Mouse (Mus musculus): ENCODE results near the gene Gm28230.

The Gm28230 gene

DNA sequence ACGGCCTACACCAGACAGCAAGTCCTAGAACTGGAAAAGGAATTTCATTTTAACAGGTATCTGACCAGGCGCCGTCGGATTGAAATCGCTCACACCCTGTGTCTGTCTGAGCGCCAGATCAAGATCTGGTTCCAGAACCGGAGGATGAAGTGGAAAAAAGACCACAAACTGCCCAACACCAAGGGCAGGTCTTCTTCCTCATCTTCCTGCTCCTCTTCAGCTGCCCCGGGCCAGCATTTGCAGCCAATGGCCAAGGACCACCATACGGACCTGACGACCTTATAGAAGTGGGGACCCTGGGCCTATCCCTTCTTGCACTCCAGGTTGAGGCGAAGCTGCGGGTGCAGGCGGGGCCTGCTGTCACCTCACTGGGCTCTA, 1.8 kb downstream of the Gm28230 start:
- CTCF ChIA-PET, result interaction anchor here in 1 of 4 experiments (0.7 kb wide), 1 partner anchor 997 kb away, joined by 6 read pairs; no protein-coding TSS in a partner anchor
- POLR2A ChIA-PET, result interaction anchor here in 2 of 4 experiments (0.7 to 1.5 kb wide), 3 partner anchors 15 to 1111 kb away, joined by 3 to 6 read pairs (median 3); no protein-coding TSS in a partner anchor

DNA sequence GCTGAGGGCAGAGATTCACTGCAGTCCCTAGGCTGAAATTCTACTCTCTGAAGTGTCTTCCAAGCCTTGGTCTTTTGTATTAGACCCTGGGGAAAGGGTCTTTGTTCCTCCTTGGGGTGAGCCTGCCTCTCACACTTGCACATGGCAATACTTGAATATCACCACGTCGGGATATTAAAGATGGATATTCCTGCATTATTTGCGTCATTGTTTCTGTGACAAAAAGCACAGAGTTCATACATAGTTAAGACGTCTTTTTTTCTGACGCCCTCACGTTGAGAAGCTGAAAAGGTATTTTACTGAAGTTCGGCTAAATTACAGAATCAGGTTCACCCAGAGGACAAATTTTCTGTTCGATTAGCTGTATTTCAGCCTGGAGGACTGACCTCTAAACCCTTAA, 3.8 kb downstream of the Gm28230 start:
- POLR2A ChIA-PET, result interaction anchor here in 1 of 4 experiments (0.6 to 0.8 kb wide), 4 partner anchors 15 to 821 kb away, joined by 3 read pairs; partner anchors contain the start of gene Hoxd1
- CTCF ChIA-PET, result interaction anchor here in 3 of 4 experiments (0.5 to 1.2 kb wide), 4 partner anchors 13 to 1144 kb away, joined by 3 to 7 read pairs (median 5); no protein-coding TSS in a partner anchor

DNA sequence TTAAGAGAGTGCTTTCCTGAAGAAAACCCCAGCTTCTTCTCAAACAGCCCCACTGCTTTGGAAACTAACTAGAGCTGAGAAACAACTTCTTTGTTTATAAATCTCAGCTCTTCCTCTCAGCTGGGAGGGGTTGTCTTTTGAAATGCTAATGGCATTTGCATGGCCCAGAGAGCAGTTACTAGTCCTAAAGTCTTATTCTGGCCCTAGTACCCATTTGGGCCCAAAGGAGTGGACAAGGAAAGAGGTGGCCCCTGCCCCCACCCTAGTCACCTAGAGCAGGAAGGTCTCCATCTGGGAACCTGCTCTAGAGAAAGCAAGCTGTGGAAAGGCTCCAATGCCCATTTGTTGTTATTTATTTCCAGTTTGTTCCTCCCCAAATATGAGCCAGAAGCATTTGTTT, 4.5 kb downstream of the Gm28230 start:
- ChIA-PET POLR2A (interaction anchor here in 1 of 4 experiments (0.6 to 0.8 kb wide), 2 partner anchors 15 to 32 kb away, joined by 3 read pairs; partner anchors contain the start of gene Hoxd1), CTCF (interaction anchor here in 2 of 4 experiments (0.6 to 1.2 kb wide), 3 partner anchors 14 to 239 kb away, joined by 3 to 7 read pairs (median 3); no protein-coding TSS in a partner anchor)

DNA sequence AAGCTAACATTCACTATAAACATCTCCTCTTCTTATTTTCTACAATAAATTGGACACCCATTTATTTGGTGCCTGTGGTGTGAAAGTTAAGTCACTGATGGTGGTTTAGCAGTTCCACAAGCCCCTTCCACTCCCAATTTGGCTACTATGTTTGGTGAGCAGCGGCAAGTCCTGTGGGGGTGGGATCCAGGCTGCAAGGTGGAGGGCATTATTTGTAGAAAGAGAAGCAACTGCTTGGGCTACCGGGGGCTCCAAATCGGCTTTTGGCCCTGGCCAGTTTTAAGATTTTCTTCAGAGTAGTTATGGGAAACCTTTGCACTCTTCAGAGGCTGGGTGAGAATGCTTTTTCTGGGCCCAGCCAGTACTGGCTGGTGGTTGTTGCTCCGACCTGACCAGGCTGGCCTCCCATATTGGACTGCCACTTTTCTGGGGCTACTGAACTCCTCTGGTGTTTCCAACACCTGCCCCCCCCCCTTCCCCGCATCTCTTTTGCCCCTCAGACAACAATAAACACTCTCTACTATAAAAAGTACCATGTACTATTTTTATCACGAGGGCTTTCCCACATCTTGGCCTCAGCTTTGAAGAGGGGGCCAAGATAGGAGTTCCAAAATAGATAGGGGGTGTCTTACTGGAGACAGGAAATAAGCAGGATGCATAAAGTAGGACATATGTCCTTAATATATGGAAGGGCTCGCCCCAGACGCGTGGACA, 5.4 kb downstream of the Gm28230 start:
- POLR2A ChIA-PET, result interaction anchor here in 1 of 4 experiments (0.6 kb wide), 1 partner anchor 42 kb away, joined by 3 read pairs; no protein-coding TSS in a partner anchor
- CTCF ChIA-PET, result interaction anchor here in 2 of 4 experiments (0.6 to 0.7 kb wide), 2 partner anchors 85 to 238 kb away, joined by 3 read pairs; no protein-coding TSS in a partner anchor

DNA sequence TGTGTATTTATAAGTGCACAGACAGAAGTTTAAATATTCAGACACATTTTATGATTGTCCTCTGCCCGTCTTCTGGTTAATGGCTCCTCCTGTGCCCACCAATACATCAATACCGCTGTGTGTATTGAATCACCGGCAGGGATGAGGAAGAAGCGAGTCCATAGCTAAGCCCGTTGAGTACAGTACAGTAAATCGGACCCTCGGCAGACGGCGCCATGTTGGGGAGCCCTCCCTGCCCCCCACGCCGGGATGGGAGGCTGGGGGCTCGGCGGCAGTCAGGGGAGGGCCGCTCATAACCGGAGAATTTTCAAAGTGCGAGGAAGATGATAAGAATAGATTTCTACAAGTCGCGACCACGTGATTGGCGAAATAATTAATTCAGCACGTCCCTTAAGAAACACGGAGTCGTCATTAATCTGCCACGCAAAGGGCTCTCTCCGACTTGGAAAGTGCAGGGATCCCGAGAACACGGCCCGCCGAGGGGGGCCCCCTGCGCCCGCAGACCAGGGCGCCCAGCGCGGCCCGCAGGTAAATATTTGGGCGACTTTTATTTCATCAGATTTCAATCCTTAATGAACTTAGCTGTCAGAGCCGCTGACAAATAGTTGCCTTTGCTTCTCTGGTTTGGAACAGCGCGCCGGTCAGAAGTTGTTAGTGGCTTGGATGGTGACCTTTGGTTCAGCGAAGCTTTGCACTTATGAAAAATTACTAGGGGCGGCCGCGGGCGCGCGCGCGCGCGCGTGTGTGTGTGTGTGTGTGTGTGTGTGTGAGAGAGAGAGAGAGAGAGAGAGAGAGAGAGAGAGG, 6.2 kb downstream of the Gm28230 start:
- ChIA-PET POLR2A (interaction anchor here in 2 of 4 experiments (0.5 to 1.5 kb wide), 6 partner anchors 21 to 431 kb away, joined by 3 to 4 read pairs (median 3); partner anchors contain the start of genes Hoxd3 (in 1 of the 2) and Hoxd4 (in 1 of the 2)), CTCF (interaction anchor here in 1 of 4 experiments (0.6 to 0.7 kb wide), 5 partner anchors 30 to 858 kb away, joined by 4 to 18 read pairs (median 7); no protein-coding TSS in a partner anchor)

DNA sequence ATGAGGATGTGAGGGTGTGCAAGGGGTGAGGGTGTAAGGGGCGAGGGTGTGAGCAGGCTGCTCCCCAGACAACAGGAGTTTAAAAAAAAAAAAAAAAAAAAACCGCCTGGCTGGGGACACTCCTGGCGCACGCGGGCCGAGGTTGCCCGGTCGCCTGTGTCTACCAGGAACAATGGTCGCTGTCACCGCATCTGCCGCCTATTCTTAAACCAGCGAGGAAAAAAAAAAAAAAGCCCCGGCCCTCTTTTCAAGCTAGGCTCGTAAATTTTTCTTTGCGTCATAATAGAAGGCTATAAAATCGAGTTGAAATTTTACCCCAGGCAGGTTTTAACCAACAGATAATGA, 6.8 kb downstream of the Gm28230 start:
- ChIA-PET CTCF (interaction anchor here in 2 of 4 experiments (0.6 to 0.7 kb wide), 6 partner anchors 31 to 857 kb away, joined by 4 to 18 read pairs (median 6); no protein-coding TSS in a partner anchor), POLR2A (interaction anchor here in 2 of 4 experiments (0.5 to 1.5 kb wide), 5 partner anchors 21 to 432 kb away, joined by 3 to 4 read pairs (median 3); partner anchors contain the start of genes Hoxd3 (in 1 of the 2) and Hoxd4 (in 1 of the 2))

DNA sequence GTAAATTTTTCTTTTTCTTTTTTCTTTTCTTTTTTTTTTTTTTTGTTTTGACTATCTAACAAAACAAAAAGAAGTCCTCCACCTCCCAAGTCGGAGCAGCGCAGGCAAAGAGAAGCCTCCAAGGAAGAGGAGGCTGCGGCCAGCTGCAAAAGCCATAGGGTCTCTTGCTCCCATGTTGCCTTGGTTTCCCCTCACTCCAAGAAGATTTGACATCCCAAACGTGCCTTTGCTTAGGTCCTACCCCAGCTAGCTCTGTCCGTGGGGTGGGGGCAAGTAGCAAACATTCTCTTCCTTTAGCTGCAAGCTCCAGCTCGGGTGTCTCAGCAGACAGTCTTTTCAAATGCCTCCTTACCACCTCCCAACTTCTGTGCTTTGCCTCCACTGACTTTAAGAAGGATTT, 7.2 kb downstream of the Gm28230 start:
- CTCF ChIA-PET, result interaction anchor here in 2 of 4 experiments (0.6 to 0.7 kb wide), 4 partner anchors 31 to 857 kb away, joined by 4 to 7 read pairs (median 4); no protein-coding TSS in a partner anchor
- POLR2A ChIA-PET, result interaction anchor here in 2 of 4 experiments (0.8 to 1.5 kb wide), 3 partner anchors 22 to 45 kb away, joined by 3 to 4 read pairs (median 3); partner anchors contain the start of genes Hoxd3 (in 1 of the 2) and Hoxd4 (in 1 of the 2)

DNA sequence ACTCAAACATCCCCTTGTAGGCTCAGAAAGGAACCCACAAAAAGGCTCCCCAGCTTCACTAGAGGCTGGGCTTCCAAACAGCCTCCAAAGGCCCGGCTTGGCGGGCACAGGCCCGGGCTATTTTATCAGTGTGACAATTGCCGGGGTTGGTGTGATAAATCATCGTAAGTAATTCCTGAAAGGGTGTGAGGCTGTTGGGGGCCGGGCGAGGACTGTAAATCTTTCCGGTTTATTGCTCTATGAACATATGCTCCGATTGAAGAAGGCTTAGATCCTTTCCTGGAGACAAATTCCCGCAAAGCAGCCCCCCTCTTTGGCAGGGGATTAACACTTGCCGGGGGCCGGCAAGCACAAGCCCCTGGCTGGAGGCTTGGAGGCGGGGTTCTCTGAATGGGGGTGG, 7.9 kb downstream of the Gm28230 start:
- ChIA-PET POLR2A (interaction anchor here in 1 of 4 experiments (1.5 kb wide), 1 partner anchor 43 kb away, joined by 3 read pairs; the partner anchor contains the start of gene Hoxd10), CTCF (no interaction called here)

DNA sequence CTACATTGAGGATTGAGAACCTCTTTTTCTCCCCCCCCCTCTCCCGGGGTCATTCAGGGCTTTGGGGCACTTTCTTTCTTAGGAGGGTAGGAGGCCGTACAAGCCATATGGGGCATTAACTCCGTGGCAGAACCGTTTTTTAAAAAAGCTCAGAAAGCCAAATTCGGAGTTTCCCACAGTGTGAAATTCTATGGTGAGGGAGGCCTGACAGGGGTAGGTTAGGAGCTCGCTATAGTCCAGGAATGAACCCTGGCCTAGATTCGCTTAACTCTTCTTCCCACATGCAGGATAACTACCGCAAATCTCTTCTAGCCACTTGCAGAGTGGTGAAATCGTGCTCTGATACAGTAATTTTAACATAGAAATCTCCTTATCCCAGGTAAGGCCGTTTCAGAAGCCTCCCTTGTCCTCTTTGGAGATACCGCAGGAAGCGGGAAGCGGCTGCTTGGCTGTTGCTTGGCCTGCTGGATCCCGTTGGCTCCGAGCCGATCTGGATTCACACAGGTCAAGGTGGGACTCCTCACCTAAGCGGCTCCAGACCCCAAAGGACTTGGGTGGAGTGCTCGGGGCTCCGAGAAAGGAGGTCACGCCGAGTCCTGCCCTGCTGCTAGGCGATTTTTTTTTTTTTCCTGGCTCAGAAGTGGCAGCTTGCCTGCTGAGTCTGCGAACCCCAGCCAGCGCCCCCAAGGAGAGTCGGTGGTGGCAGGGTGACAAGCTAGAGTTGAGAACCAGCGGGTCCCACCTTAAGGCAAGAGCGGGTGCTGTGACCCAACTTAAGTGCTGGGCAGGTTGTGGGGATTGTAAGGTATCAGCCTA, 8.7 kb downstream of the Gm28230 start:
- ChIA-PET CTCF (interaction anchor here in 1 of 4 experiments (0.5 to 0.6 kb wide), 2 partner anchors 33 to 39 kb away, joined by 3 read pairs; no protein-coding TSS in a partner anchor), POLR2A (interaction anchor here in 3 of 4 experiments (0.6 to 1.5 kb wide), 3 partner anchors 11 to 52 kb away, joined by 3 to 7 read pairs (median 4); partner anchors contain the start of gene Hoxd10 (in 1 of the 3))

DNA sequence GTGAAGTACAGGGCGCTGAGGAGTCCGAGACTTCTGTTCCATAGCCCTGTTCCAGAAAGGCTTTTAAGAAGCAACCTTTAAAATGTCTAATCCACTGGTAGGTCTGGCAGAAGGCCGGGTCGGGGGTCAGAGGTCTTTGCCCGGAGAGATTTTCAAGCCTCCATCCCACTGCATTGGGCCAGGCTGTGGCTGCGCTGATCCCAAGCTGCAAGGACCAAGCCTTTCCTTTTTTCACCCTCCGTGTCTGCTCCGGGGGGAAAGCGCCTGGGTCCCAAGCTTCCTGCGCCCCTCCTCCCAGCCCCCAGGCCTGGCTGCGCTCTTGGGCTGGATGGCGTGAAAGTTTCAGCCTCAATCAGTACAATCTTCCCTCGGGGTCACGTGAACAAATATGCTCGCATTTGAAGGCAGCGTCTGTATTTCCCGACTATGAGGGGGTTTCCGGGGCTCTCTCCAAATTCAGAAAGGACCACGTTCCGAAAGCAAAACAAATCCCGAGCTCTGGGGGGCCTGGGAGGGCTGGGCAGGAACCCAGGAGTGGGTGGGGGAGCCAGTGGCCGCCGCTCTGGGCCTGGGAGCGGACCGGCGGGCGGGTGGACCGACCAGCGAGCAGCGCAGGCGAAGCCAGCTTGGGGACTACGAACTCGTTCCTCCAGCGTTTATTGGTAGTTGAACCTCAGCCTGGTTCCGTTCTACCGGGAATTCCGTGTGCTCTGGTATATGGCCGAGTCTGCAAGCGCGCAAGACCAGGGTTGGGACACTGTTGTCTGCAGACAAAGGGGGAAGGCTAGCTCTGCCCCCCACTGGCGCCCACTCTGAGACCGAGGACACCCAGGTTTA, 9.5 kb downstream of the Gm28230 start:
- ChIA-PET POLR2A (interaction anchor here in 2 of 4 experiments (1.1 to 1.5 kb wide), 2 partner anchors 10 to 45 kb away, joined by 3 to 4 read pairs; partner anchors contain the start of gene Hoxd10 (in 1 of the 2)), CTCF (interaction anchor here in 3 of 4 experiments (0.5 to 0.6 kb wide), 4 partner anchors 30 to 70 kb away, joined by 3 to 6 read pairs (median 4); no protein-coding TSS in a partner anchor)

DNA sequence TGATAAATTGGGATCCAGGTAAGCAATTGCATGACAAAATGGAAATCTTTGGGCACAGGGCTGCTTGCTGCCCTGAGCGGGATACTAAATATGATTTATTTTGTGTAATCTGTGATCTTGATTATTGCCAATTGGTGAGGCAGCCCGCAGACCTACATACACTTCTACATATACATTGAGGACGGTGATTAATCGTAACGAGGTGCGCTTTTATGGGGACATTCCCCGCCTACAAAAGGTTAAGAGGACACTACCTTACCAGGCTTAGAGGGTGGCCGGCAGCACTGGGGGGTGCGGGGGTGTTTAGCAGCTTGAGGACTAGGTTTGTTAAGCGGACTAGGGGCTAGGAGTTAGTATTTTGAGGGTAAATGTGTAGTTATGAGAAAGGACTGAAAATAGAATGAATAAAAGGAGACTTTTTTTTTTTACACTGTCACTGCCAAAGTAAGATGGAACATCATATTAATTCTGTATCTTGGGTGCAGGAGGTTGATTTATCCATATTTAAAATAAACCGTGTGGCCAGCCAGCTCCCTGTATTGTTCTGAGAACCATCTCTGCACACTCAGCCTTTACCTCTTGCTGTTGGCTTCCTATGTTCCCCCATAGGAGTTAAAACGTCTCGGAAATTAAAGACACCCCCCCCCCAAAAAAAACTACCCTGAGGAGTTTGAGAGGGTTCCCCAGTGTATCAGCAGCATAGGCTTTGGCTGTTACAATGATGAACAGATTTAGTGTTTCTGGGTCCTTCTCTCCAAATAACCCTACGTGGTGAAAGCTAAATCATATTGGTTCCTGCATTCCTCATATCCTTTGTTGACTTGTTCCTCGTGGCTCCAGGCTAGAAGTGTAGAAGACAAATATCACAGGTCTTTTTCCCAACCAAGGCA, 10.4 kb downstream of the Gm28230 start:
- ChIA-PET POLR2A (interaction anchor here in 1 of 4 experiments (0.7 kb wide), 2 partner anchors 91 to 128 kb away, joined by 5 to 9 read pairs; no protein-coding TSS in a partner anchor), CTCF (no interaction called here)

DNA sequence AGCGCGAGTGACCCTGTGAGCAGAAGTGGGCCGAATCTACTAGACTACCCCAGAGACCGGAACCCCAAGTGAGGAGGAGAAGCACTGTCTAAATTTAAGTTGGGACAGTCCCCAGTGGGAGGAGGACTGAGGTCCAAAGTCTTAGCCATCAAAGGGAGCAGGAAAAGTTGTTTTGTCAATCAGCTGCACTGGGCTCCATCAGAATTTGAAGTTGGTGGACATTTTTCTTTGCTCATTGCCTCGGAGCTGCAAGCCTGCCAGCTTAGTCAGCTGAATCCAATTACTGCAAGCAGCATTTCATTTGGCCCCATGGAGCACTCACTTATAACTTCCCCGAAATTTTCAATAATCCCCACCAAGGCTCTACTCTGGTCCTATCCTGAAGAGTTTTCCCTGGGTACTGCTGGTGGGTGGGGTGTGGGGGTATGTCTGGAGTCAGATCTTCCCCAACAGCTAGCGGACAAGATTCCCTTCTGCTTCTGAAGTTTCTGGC, 11.1 kb downstream of the Gm28230 start:
- ChIA-PET POLR2A (interaction anchor here in 1 of 4 experiments (0.7 kb wide), 1 partner anchor 129 kb away, joined by 9 read pairs; no protein-coding TSS in a partner anchor), CTCF (interaction anchor here in 1 of 4 experiments (0.9 kb wide), 1 partner anchor 14 kb away, joined by 3 read pairs; no protein-coding TSS in a partner anchor)

DNA sequence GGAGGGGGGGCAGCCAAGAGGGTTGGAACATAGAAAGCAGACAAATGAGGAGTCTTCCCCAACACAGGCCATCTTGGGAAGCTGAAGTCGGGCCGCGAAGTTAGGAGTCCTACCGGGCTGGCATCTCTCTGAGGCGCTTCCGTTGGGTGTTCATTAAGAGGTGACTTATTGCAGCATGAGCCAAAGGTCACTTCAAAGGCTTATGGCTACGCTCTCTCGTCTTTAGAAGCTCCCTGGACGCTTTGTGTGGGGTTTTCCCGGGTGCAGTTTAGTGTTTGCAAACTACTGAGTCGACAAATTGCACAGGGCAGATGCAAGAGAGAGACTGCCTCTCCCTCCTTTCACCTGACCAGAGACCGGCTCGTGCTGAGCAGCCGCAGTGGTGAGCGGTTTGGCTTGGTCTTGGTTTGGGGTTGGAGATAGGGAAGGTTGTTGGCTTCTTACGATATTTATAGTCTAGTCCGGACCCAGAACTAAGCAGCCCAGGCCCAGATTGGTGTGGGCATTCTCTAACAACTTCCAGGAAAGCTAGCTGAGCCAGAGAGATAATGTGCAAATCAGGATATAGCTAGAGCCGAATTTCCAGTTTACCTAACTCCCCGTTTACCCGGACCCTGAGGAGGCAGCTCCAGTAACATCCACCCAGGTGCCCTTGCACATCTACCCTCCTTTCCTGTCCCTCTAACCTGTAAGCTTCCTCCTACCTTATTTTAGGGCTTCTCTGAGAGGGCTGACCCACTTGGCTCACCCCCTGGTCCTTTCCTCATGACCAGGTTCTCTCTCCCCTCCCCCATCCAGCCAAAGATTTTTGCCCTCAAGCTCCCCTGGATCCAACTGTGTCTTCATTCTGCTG, 12.3 kb downstream of the Gm28230 start:
- POLR2A ChIA-PET, result interaction anchor here in 1 of 4 experiments (0.8 to 1.1 kb wide), 2 partner anchors 48 to 53 kb away, joined by 3 read pairs; no protein-coding TSS in a partner anchor

DNA sequence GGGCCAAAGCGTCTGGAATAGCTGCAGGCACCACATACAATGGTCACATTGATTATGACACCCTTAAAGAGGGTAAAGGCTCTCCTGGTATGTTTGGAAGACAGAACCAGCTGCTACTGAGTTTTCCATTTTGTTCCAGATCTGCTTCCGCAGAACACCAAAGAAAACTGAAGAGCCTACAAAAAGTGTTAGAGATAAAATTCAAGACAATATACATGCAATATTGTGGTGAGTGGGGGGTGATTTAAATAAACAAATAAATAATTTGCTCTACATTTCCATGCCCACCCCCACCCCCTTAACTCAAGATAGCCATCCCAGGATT, 12.9 kb downstream of the Gm28230 start:
- ChIA-PET POLR2A (no interaction called here), CTCF (interaction anchor here in 1 of 4 experiments (1.8 kb wide), 1 partner anchor 24 kb away, joined by 8 read pairs; no protein-coding TSS in a partner anchor)

More for the DNA sequence above, 12.3 kb downstream of the Gm28230 start:
- CTCF ChIA-PET, result interaction anchor here in 1 of 4 experiments (1.8 kb wide), 1 partner anchor 23 kb away, joined by 8 read pairs; no protein-coding TSS in a partner anchor
